Mouse (Mus musculus) neutrophil, adult 5-6 weeks (primary cell): ENCODE data around the gene Col6a3. TPM values are rescaled to one million over a fixed set of nuclear protein-coding genes. Genes with fewer than 3 reads are reported as not detected.

Experiments used
- ATAC-seq: fragments of 151-379, 151-347 bp; 2 replicates; pipeline ENCODE4 v1.8.0; 2017; ENCODE audit warnings: mild to moderate bottlenecking, moderate TSS enrichment; ENCODE audit not compliant: insufficient number of reproducible peaks, poor library complexity, low FRiP score, severe bottlenecking; ENCODE audit errors: extremely low read depth
- total RNA-seq: library from RNA; stranded (forward); fragments of 200-1000 nt; gene quantifications from 2 replicates; pipeline ENCODE4 v1.2.3, GENCODE M21; 2017

Col6a3 gene
- total RNA-seq, 1 experiment from 2014 or later: not detected

DNA sequence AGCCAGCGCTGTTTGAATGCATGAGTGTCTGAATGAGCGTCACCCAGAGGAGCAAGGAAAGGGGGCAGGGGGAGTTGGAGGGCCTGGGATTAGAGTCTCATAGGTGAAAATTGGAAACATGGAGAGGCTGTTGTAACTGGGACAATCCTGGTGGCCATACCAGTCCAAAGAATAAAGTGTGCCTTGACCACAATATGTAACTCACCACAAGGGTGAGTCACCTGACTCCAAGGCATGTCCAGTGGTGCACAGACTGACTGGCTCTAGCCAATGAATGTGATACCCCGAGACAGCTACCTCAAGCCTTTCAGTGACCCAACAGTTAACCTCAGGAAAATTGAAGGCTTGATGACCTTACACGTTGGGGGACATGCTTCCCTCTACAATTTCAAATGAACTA is 40.7 kb downstream of the Col6a3 start:
- no peak for ATAC-seq

DNA sequence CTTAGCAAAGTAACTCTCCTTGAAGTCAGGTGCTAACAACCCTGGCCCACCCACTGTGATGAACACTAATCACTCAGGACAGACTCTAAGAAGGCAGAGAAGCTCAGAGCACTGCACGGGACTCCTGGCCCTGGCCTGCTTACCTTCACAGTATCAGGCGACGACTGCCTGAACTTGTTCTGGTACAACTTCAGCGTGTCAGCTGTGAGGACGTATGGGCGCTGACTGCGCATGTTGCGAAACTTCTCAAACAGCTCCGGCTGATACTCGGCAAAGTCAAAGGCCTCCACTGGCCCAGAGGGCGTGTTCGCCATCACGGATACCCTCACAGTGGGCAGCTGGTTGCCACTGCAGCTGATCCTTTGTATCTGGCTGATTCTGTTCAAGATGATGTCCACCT is 42.7 kb downstream of the Col6a3 start:
- no peak for ATAC-seq

DNA sequence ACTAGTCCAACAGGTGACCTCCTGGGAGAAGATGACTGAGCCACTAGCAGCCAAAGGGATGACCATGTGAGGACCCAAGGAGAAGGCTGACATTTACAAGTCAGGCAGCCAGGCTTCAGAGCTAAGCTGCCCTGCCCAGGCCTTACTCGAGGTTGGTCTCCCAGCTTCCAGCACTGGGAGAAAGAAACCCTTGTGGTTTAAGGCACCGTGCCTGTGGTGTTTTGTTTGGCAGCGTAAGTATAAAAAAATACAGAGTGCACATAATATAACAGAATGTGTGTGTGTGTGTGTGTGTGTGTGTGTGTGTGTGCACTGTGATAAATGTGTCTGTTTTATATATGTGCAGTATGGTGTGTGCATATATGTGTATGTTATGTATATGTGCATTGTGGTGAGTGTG is 43.3 kb downstream of the Col6a3 start:
- ATAC-seq: no peak

DNA sequence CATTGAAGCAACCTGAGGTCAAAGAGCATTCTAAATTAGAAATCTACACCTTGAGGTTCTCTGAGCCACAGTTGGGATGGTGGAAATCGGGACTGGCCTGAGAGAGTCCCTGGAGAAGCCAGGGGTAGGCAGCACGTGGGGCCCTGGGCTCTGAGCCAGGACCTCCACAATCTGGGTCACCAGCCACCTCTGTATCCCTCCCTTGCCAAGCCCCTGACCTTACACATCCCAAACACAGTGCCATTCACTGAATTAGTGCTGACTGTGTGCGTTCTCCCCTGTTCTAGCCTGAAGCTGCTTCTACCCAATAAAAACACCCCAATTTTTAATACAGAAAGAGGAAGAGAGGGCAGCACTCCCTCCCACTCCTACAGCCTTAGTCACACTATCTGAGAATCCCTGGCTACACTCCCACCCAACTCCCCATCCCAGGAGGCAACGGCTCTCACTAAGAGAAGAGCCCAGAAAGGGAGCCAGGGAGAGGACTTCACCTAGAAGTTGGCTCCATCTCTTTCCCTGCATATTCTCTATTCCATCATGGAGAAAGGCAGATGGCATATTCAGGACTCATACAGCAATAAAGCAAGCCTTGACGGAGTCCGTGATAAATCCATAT is 46.4 kb downstream of the Col6a3 start:
- no peak for ATAC-seq

DNA sequence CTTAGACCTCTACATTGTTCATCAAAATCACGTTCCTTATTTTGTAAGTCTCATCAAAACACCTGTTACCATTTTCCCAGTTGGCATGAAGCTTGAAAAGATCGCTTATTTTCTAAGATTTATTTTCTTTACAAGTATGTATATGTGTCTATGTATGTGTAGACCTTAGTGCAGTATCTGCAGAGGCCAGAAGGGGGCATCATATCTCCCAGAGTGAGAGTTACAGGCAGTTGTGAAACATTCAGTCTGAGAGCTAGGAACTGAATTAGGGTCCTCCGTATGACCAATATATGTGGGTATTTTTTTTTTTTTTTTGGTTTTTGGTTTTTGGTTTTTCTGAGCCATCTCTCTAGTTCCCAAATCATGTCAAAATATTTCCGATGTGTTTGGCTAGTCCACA is 50.4 kb downstream of the Col6a3 start:
- no peak for ATAC-seq

DNA sequence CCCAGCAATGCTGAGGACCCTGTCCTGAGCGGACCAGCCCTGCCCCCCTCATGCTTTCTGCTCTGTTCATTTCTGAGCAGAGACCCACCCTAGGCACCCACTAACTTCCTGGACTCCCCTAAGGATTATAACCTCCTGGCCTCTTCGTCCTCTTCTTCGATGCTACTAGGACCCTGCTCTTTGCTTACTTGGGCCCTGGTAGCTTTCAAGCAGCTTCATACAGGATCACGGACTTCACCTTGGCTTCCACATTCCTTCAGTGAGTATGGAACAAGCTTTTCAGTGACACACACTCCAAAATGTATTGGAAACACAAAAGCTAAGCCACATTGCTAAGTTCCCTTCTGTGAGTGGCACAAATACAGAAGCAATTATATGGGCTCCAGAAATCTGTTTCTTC is 52.8 kb downstream of the Col6a3 start:
- ATAC-seq: no peak

DNA sequence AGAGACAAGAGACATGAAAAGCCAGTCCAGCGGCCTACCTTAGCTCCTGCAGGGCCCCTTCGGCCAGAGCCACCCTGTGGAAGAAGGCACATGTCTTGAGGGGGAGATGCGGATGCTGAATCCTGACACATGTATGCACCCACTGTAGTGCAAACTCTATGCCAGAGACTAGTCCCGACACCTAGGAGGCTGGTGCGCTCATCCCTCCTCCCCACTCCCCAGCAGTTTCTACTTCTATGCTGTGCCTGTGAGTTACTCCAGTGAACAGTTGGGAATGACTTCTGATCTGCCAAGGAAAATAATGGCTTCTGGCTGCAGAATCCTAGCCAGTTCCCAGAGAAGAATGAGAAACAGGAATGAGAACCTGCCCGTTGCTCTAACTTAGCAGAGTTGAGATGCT is 54.3 kb downstream of the Col6a3 start:
- ATAC-seq: no peak

DNA sequence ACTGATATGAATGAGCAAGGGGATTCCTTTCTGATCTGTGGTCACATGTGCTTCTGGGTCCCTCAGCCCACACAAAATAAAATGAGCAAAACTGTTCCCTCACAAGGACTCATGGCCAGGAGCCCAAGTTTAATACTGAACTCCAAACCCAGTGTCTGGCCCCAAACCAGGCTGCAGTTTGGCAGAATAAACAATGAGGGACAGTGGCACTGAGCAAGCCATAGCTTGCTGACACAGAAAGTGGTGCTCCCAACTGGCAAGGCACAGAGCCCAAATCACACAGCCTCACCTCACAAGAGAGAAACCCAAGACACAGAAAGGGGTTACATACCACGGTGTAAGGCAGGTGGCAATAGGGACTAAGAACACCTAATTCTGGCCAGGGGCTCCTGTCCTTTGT is 63.3 kb downstream of the Col6a3 start:
- no peak for ATAC-seq

DNA sequence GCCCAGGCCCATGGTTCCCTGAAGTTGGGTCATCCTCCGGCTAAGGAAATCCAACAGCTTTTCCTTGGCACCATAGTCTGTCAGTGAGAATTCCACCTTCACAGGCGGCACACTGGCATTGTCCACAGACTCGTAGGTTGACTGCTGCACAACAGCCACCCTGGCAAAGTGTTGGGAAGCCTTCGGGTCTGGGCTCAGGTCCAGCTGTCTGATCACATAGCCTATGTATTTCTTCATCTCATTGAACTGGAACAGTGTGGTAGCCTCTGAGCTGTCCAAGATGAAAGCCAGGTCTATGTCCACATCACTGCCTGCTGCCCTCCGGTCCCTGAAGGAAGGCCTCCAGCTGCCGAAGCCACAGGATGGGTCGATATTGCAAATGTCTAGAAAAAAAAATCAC is 64.7 kb downstream of the Col6a3 start:
- ATAC-seq: no peak

DNA sequence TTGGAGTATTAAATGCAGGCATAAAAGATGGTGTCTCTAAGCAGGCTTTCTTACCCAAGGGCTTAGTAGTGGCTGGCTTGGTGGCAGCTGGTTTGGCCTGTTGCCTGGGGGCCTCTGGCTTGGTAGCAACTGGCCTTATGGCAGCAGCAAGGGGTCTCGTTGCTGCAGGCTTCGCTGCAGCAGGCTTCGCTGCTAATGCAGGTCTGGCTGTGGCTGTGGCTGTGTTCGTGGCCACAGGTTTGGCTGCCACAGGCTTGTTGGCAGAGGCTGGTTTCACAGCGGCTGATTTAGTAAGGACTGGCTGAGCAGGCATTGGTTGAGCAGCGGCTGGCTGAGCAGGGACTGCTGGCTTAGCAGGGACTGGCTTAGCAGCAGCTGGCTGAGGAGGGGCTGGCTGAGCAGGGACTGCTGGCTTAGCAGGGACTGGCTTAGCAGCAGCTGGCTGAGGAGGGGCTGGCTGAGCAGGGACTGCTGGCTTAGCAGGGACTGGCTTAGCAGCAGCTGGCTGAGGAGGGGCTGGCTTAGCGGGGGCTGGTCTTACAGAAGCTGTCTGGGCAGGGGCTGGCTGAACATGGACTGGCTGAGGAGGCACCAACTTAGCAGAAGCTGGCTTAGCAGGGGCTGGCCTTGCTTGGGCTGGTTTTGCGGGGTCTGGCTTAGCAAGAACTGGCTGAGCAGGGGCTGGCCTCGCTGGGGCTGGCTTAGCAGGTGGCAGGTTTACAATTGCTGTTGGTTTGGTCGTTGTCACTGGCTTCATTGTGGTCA is 68.1 kb downstream of the Col6a3 start:
- ATAC-seq: no peak

DNA sequence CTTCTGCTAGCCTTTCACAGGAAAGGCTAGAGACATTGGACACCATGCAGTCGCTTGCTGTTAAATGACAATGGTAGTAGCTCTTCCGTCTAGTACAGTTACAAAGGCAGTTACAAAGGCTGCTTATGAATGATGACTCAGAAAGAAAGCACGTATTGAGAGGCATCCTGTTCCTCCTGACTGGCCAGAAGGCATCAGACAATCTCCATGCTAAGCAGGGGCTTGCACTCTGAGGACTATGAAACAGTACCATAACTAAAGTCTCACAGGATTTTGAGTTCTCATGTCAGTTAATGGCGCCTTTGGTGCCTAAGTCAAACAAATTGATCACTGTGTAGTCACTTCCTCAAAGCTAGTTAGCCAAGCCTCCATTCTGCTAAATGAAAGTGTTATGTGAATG is 72.6 kb downstream of the Col6a3 start:
- ATAC-seq: no peak

DNA sequence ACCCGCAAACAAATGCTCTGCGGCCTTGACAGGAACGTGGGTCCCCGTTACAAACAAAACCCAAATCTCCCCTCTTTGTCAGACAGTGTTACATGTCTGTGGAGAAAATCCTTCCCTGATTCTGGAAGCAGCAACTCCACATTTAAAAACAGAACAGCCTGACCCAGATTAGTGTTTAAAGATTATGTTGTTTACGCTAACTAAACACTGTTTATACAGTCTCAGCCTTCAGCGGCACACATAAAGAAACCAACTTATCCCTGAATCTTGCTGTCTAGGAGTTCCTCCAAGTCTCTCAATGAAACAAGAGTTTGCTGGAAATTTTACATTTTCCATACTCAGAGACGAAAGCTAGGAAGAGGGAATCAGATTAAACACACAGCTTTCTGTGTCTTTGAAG is 73.7 kb downstream of the Col6a3 start:
- no peak for ATAC-seq

DNA sequence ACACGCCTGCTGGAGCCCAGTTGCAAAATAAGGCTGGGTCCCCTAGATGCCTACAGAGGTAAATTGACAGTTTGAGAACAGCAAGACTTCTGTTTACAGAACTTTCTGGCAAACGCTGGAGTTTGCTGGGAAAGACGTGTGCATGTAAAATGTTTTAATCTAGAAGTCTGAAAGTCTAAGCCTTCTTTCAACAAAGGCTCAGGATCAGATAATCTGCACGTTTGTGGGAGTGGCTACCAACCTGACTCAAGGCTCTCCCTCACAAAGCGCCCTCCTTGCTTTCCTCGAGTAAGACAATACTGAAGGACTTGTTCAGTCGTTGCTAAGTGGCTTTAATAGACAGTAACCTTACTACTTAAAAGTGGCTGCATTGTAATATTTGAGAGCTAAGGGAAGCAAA is 74.5 kb downstream of the Col6a3 start:
- ATAC-seq: no peak

DNA sequence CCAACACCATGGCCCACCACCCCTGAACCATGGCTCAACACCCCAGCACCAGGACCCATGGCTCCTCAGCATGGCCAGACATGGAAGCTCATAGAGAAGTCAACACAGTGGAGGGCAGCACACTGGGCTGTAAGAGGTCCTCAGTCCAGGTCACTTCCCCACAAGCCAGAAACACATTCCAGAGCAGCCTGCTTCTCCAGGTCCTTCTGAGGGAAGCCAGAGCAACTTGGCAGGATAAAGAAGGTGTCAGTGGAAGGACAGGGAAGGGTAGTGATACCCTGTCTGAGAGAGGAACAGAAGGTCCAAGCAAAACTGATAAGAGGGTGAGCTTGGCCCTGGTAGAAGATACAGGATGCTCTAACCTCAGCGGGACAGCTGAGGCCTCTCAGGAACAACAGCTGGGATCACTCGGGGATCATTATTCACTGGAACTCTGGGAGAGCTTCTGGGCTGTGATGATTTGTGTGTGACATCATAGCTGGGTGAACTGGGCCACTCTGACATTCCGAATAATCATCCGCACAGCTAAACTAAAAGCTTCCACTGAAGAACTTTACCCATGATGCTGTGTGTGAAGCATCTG is 85.6 kb downstream of the Col6a3 start:
- no peak for ATAC-seq

DNA sequence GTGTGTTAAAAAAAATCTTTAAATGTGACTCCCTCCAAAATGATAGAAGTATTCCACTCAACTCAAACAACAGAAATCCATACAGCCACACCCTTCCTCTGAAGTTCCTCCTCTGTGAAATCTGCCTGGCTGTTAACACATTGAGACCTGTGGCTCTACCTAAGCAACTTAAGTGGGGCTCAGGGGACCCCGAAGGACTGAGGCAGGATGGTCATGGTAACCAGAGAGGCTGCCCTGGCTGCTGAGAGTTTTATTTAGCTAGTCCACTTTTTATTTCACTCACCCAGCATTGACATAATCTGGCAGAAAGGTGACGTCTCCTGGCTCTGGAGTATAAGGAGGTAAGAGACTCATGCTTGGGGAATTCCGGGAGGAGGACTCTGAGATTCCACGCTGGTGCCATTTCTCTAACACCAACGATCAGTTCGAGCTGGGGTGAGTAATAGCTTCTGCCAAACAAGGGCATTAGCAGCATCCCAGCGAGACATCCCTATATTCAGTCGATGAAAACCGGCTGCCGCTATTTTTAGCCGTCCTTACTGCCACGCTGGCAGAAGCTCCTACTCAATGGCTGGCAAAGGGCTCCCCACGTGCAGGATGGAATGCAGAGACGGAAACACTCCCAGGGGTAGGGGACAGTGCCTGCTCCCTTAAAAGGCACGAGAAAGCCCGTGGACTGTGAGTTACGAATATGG is 89.8 kb downstream of the Col6a3 start:
- ATAC-seq: no peak

DNA sequence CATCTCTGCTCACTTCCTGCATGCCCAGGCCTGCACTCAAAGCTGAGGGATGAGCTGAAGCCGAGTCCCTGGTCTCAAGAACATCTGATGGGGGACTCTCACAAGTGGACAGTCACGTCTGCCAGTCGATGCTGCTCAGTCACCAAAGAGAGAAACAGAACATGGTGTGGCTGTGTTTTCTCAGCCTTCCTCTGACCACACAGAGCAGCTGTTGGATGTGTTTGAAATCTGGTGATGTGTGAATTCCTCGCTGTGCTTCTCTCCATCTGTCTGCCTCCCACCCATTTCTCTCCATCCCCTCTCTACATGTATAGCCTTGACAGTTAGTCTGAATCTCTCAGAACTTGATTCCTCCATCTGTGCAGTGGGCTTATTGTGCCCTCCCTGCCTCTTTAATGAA is 92.5 kb downstream of the Col6a3 start:
- ATAC-seq: no peak

DNA sequence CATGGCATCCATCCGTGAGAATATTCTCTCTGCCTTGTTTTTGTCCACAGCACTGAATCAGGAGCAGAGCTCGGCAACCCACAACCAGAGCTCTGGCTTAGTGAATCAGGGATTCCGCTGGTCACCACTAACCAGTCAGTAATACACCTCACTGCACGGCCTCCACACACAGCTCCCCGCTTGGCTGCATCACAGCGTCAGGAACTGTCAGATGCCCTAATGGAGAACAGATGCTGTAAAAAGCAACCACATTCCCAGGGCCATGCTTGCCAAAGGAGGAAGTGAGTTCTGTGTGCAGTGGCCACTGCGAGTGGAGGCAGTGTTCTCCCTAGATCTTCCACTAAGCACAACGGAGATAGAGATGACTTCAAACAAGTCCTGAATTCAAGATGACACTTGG is 93.6 kb downstream of the Col6a3 start:
- no peak for ATAC-seq

DNA sequence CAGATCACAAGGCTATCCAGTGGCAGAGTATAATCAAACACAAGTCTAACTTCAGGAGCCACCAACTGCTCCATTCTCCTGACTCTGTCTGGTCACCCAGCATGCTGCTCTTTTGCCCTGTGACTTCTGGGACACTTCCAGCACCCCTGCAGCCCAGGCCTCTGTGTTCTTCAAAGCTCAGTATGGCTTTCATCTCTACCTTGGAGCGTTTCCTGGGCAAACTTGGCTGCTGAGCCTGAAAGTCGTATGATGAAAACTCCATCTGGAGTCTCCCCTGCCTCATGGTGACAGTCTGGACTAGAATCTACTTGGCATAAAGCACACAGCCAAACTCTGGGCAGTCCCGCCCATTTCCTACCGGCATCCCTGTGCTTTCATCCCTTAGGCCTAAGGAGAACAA is 95.2 kb downstream of the Col6a3 start:
- no peak for ATAC-seq

DNA sequence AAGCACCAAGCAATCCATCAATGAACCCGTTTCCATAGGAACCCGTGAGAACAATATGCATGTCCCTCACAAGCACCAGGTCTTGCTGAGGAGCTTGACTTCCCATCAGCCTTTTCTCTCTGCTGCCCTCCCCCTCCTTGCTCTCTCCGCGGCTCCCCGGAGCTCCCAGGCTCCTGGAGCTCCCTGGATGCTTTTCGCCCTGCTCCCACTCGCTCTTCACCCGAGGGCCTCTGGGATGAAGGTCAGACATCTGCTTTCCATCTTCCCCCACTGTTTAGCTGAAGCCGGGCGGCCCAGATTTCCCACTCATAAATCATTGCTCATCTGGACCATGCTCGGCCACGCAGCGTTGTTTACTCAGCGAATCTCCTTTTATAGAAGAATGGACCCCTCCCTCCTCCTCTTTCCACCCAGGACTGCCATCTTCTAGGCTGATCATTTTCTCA is 99.8 kb downstream of the Col6a3 start:
- ATAC-seq: no peak

DNA sequence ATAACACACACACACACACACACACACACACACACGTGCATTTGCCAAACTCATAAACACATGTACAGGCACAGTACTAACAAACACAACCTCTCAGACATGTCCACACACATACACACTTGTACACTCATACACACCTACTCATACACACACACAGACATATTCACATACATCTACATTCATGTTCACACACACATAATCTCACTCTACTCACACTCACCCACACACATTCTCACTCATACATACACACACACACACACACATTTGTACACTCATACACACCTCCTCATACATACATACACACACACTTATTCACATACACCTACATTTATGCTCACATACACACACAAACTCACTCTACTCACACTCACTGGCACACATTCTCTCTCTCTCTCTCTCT is 100.3 kb downstream of the Col6a3 start:
- ATAC-seq: no peak
